Mouse (Mus musculus): Measurements from ENCODE around the gene Olfr800. TPM values are rescaled to one million over a fixed set of nuclear protein-coding genes. Genes with fewer than 3 reads are reported as not detected.

Gene Olfr800
- not detected in 4 replicates for total RNA-seq (2023)

GRCm38 (mm10) chr10:129657394-129657793 is at the start of gene Olfr800:
Olfr800 (plus strand) TSS chr10:129657694.

DNA sequence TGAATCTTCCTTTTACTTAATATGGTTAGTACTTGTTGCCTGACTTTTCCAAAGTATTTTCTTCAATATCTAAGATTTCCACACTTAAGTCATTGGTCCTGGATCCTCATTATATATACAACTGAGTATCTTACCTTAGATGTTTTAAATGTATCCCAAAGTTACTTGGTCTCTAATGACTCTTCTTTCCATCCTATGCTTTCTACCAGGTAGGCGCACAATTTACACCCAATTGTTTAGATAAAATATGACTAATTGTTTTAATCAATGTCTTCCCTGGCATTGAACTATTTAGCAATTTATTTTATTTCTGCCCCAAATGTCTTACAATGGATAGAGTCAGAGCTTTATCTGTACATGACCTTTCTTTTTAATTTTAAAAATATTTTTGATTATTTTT is 45.0 kb upstream of the Olfr800 start, which contains the start of gene Olfr796:
TSS of gene Olfr796 (minus strand) at position 101 of the 400 bp plus-strand sequence.

GRCm38 (mm10) chr10:129627834-129628233 is 29.7 kb upstream of the Olfr800 start, which contains the start of gene Olfr798:
Olfr798 (minus strand) TSS chr10:129627934.

GRCm38 (mm10) chr10:129637184-129637583 is 20.3 kb upstream of the Olfr800 start, which contains the start of gene Olfr799:
Olfr799 (plus strand) TSS chr10:129637484.

DNA sequence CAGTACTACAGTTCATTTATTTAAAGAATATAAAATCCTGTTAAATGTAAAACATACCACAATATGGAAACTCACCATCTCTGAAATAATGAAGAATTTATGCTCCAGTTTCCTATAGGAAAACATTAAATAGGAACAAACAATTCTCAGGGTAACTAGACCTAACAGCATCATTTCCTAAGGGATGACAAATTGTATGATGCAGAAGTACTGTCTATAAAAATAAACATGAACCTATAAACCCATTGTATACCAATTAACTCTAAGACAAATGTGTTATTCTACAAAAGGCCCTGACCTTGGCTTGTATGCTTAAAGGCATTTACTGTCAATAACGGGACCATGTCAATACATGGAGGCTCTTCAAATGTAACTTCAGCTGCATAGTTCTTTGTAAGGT is 16.3 kb downstream of the Olfr800 start, which contains the start of gene Olfr801:
TSS of gene Olfr801 (minus strand) at position 101 of the 400 bp plus-strand sequence.

DNA sequence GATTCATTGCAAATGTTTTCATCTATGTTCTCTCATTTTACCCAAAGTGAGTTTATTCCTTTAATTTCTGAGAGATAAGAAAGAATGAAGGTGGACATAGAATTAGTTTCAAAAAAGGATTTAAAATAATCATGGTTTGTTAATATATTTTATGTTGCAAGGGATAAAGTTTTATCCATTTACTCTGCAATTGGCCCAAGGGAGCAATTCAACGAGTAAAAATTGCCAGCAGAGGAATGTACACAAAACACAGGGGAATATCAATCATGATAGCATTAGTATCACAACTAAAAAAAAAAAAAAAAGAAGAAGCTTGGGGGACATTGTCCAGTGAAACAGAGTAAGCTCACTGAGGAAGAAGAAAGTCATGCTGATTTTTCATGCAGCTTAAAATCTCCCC is 30.6 kb downstream of the Olfr800 start, which contains the start of gene Olfr802:
TSS of gene Olfr802 (minus strand) at position 101 of the 400 bp plus-strand sequence.

GRCm38 (mm10) chr10:129694186-129694585 is 36.7 kb downstream of the Olfr800 start, which contains the start of gene Olfr803:
Olfr803 (minus strand) TSS chr10:129694286.

DNA sequence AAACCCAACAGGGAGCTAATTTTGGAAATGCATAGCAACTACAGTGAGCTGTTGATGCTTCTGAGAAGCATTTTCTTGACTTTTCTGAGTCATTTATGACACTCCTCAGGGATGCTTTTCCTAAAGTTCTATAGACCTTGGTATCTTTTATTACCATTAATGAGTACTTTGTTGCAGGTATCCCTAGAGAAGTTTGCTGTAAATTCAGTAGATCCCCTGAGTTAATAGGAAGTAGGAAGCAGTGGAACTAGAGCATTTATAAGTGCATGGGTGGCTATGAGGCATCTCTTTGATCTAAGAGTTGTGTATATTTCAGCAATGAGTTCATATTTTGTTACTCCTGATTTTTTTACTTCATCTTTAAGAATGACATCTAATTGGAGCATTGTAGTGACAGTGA is 45.4 kb downstream of the Olfr800 start, which contains the start of gene Olfr804:
TSS of gene Olfr804 (plus strand) at position 301 of the 400 bp plus-strand sequence.

Other genes starting within 250 kb of the Olfr800 start
- not detected in 4 replicates for gene Olfr786, start 230.4 kb upstream of the Olfr800 start, total RNA-seq (2023)
- gene Olfr787, start 195.8 kb upstream of the Olfr800 start, total RNA-seq (2023) = not detected in 4 replicates
- gene Olfr788, start 186.7 kb upstream of the Olfr800 start, total RNA-seq (2023) = not detected in 4 replicates
- 0.12 TPM in 1 of 4 replicates, not detected in the others for gene Olfr789, start 172.9 kb upstream of the Olfr800 start, total RNA-seq (2023)
- not detected in 4 replicates for gene Olfr790, start 159.2 kb upstream of the Olfr800 start, total RNA-seq (2023)
- not detected in 4 replicates for gene Olfr791, start 135.9 kb upstream of the Olfr800 start, total RNA-seq (2023)
- not detected in 4 replicates for gene Olfr792, start 118.5 kb upstream of the Olfr800 start, total RNA-seq (2023)
- gene Olfr794, start 90.0 kb upstream of the Olfr800 start, total RNA-seq (2023) = not detected in 4 replicates
- not detected in 4 replicates for gene Olfr796, start 45.1 kb upstream of the Olfr800 start, total RNA-seq (2023)
- gene Olfr798, start 29.8 kb upstream of the Olfr800 start, total RNA-seq (2023) = not detected in 4 replicates
- not detected in 4 replicates for gene Olfr799, start 20.2 kb upstream of the Olfr800 start, total RNA-seq (2023)
- not detected in 4 replicates for gene Olfr801, start 16.2 kb downstream of the Olfr800 start, total RNA-seq (2023)
- not detected in 4 replicates for gene Olfr802, start 30.5 kb downstream of the Olfr800 start, total RNA-seq (2023)
- not detected in 4 replicates for gene Olfr803, start 36.6 kb downstream of the Olfr800 start, total RNA-seq (2023)
- gene Olfr804, start 45.5 kb downstream of the Olfr800 start, total RNA-seq (2023) = not detected in 4 replicates
- not detected in 4 replicates for gene Olfr805, start 71.7 kb downstream of the Olfr800 start, total RNA-seq (2023)
- gene Olfr806, start 84.2 kb downstream of the Olfr800 start, total RNA-seq (2023) = not detected in 4 replicates
- gene Olfr807, start 100.1 kb downstream of the Olfr800 start, total RNA-seq (2023) = not detected in 4 replicates
- gene Olfr808, start 107.8 kb downstream of the Olfr800 start, total RNA-seq (2023) = not detected in 4 replicates
- gene Olfr809, start 116.9 kb downstream of the Olfr800 start, total RNA-seq (2023) = not detected in 4 replicates
- not detected in 4 replicates for gene Olfr810, start 137.2 kb downstream of the Olfr800 start, total RNA-seq (2023)
- gene Olfr811, start 146.7 kb downstream of the Olfr800 start, total RNA-seq (2023) = not detected in 4 replicates
- not detected in 4 replicates for gene Olfr812, start 188.4 kb downstream of the Olfr800 start, total RNA-seq (2023)
- not detected in 4 replicates for gene Olfr813, start 197.7 kb downstream of the Olfr800 start, total RNA-seq (2023)
- not detected in 4 replicates for gene Olfr814, start 222.2 kb downstream of the Olfr800 start, total RNA-seq (2023)
- gene Olfr815, start 248.2 kb downstream of the Olfr800 start, total RNA-seq (2023) = not detected in 4 replicates

Data from B cell, adult 62 days (primary cell).